Mouse (Mus musculus) heart, postnatal 0 days (tissue): ENCODE measurements around the gene Pacsin2.

Source experiments
- CTCF ChIP-seq: IDR thresholded peaks from 2 replicates; pipeline ENCODE4 v1.5.1; 2016; ENCODE audit warnings: antibody characterized with exemption, control low read depth, low read depth
- EP300 ChIP-seq: IDR thresholded peaks from 2 replicates; pipeline ENCODE4 v1.6.1; 2016; ENCODE audit warnings: antibody characterized with exemption, low read depth

DNA sequence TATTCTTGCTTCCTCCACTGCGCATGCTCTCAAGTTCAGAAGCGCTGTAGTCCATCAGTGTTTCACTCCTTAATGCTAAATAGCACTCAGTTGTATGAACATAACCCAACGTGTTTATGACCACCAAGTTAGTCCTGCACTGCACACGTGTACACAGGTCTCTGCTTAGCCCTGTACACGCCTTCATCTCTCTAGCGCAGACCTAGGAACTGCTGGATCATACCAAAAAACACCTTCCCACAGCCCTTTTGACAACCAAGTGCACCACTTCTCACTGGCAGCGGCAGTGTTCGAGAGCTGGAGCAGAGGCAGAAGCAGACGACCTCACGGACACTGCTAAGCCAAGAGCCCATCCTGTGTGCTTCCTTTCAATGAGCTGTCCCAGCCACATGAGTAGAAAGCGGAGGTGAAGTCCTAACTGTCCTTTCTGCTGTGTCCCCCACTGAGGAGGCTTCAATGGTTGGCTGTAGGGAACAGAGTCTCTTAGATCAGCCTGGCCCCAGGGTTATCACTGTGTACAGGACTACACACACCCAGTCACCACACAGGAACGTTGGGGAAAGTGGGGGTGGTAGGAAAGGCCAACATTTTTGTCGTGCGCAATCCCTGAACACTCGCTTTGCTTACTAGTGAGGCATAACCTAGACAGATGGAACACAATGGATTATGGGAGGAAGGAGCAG is 42.0 kb downstream of the Pacsin2 start:
- TF ChIP-seq EP300 (no peak), CTCF (no peak)
